Comparison of ENCODE assay signal across 13 mouse cellular contexts in the genomic region with DNA sequence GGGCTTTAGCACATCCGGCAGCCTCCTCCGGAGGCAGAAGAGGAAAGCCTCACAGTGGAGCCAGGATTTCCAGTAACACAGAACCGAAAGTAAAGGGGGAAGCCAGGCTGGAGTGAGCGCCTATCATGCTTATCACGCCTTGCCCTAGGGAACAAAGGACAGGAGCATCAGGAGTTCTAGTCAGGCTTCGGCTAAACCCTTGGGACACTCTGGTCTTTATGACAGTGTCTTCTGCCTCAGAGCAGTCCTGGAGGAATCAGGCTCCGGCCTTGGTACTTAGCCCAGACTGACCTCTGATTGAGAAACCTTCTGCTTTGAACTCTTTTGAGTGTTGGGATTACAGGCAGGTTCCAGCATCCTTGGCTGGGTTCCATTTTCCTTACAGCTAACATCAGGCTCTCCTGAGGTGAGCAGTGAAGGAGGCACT. TPM values are rescaled to one million over a fixed set of nuclear protein-coding genes. Genes with fewer than 3 reads are reported as not detected.
DNase-seq lines count a peak whose midpoint lies in the region; ATAC-seq lines count a peak whose summit lies in the region.
"Had no signal": no experiment of that assay in that cellular context is flagged by ENCODE, and none has a peak within 500 bp of the region (broad histone marks: within the 10 kb centered on the region; RNA-seq: fewer than 3 reads in every experiment).

No protein-coding gene starts in this region.

- no peak for ATAC-seq in midbrain, embryonic 11.5 days (ENCODE audit: low FRiP score)
- ATAC-seq in midbrain, embryonic 13.5 days: no peak
- ATAC-seq in liver, embryonic 12.5 days: no peak
- ATAC-seq in forebrain, embryonic 16.5 days: no peak
- ATAC-seq: forebrain, embryonic 14.5 days; hindbrain, embryonic 16.5 days had no signal

- no peaks in the 10 kb centered on the region for H3K9me3 ChIP-seq in midbrain, embryonic 11.5 days (ENCODE audit: control insufficient read depth, low read length)
- no peaks in the 10 kb centered on the region for H3K9me3 ChIP-seq in midbrain, embryonic 13.5 days
- no peaks in the 10 kb centered on the region for H3K9me3 ChIP-seq in liver, embryonic 12.5 days (replicated peaks)
- H3K9me3 ChIP-seq in forebrain, embryonic 16.5 days (ENCODE audit: control insufficient read depth, low read length): no peaks in the 10 kb centered on the region

- intact Hi-C loops in heart, postnatal 25 days (cut with DNase I): no loop called here

- DNase-seq in heart, adult 11 months: peak; percentile 97
- DNase-seq in heart, postnatal 25 days (ENCODE audit: low spot score): no peak
- DNase-seq in midbrain, embryonic 11.5 days (ENCODE audit: low spot score, missing footprints): no peak
- DNase-seq in right cerebral cortex, adult 18-20 months: no peak
- DNase-seq in right cerebral cortex, postnatal 36 days (ENCODE audit: low spot score in 2 of 2): no peak
- DNase-seq: adrenal gland, postnatal 25 days; thymus, adult 18-20 months had no signal

- 0 out of 2 replicates have a peak overlapping the region, but pooled peaks have one; percentile 8 for H3K27ac ChIP-seq in midbrain, embryonic 11.5 days (ENCODE audit: low read depth, low read length)
- H3K27ac ChIP-seq in midbrain, embryonic 13.5 days: no peak overlapping the region; the same call in 1 of the 2 replicates
- peak overlapping the region; percentile 99 for H3K27ac ChIP-seq in liver, embryonic 12.5 days
- H3K27ac ChIP-seq in forebrain, embryonic 16.5 days (ENCODE audit: low read length): no peak overlapping the region

- no peaks in the 10 kb centered on the region for H3K27me3 ChIP-seq in midbrain, embryonic 11.5 days (ENCODE audit: control insufficient read depth, insufficient read depth, low read length)
- no peaks in the 10 kb centered on the region for H3K27me3 ChIP-seq in midbrain, embryonic 13.5 days
- H3K27me3 ChIP-seq in liver, embryonic 12.5 days (replicated peaks): no peaks in the 10 kb centered on the region
- no peaks in the 10 kb centered on the region for H3K27me3 ChIP-seq in forebrain, embryonic 16.5 days (replicated peaks; ENCODE audit: control insufficient read depth, insufficient read depth, low read length)

- peaks cover 8% of the 10 kb centered on the region for H3K4me1 ChIP-seq in midbrain, embryonic 11.5 days (ENCODE audit: control insufficient read depth, insufficient read depth, low read length)
- H3K4me1 ChIP-seq in midbrain, embryonic 13.5 days (replicated peaks): peaks cover 24% of the 10 kb centered on the region
- H3K4me1 ChIP-seq in liver, embryonic 12.5 days: peaks cover 99% of the 10 kb centered on the region
- H3K4me1 ChIP-seq in forebrain, embryonic 16.5 days (replicated peaks; ENCODE audit: control insufficient read depth, insufficient read depth, low read length): peaks cover 15% of the 10 kb centered on the region

- no peaks in the 10 kb centered on the region for H3K36me3 ChIP-seq in midbrain, embryonic 11.5 days (ENCODE audit: control insufficient read depth, insufficient read depth, low read length)
- no peaks in the 10 kb centered on the region for H3K36me3 ChIP-seq in midbrain, embryonic 13.5 days
- H3K36me3 ChIP-seq in liver, embryonic 12.5 days: no peaks in the 10 kb centered on the region
- H3K36me3 ChIP-seq in forebrain, embryonic 16.5 days (ENCODE audit: control insufficient read depth, insufficient read depth): no peaks in the 10 kb centered on the region

- H3K9ac ChIP-seq in midbrain, embryonic 11.5 days (ENCODE audit: low read length): no peak overlapping the region
- H3K9ac ChIP-seq in midbrain, embryonic 13.5 days (replicated peaks): no peak overlapping the region
- H3K9ac ChIP-seq in liver, embryonic 12.5 days: peak overlapping the region; percentile 85
- H3K9ac ChIP-seq in forebrain, embryonic 16.5 days (replicated peaks; ENCODE audit: low read depth, low read length): no peak overlapping the region

- no peak overlapping the region for H3K4me2 ChIP-seq in midbrain, embryonic 11.5 days
- no peak overlapping the region for H3K4me2 ChIP-seq in midbrain, embryonic 13.5 days (replicated peaks)
- H3K4me2 ChIP-seq in liver, embryonic 12.5 days: peak overlapping the region; percentile 38
- no peak overlapping the region for H3K4me2 ChIP-seq in forebrain, embryonic 16.5 days (ENCODE audit: low read length)

- WGBS in midbrain, embryonic 11.5 days: 67% methylated on average over 7 of the region's 7 CpGs
- 59% methylated on average over 7 of the region's 7 CpGs for WGBS in midbrain, embryonic 13.5 days
- WGBS in liver, embryonic 12.5 days (ENCODE audit: insufficient replicate concordance): 41% methylated on average over 7 of the region's 7 CpGs
- WGBS in forebrain, embryonic 16.5 days: 61% methylated on average over 7 of the region's 7 CpGs

- no peak overlapping the region for H3K4me3 ChIP-seq in midbrain, embryonic 11.5 days (ENCODE audit: low read depth, low read length)
- H3K4me3 ChIP-seq in midbrain, embryonic 13.5 days (replicated peaks): no peak overlapping the region
- no peak overlapping the region for H3K4me3 ChIP-seq in liver, embryonic 12.5 days
- H3K4me3 ChIP-seq in forebrain, embryonic 16.5 days (replicated peaks; ENCODE audit: low read length): no peak overlapping the region
- H3K4me3 ChIP-seq: myocyte had no signal

RNA-seq across cellular contexts. Expression of a gene that starts 48.4 kb away (rescaled TPM):
- 10 to 100 TPM; 22.1 to 32.7 TPM for total RNA-seq in heart, postnatal 25 days (2021)
- 16.0 and 19.7 TPM in 2 replicates for polyA plus RNA-seq in midbrain, embryonic 11.5 days (2014; fragmentation: Nextera tagmentation; extraction: Ambion mirVana)
- polyA plus RNA-seq in midbrain, embryonic 13.5 days (2015; fragmentation: Nextera tagmentation; extraction: Ambion mirVana): 13.4 and 15.4 TPM in 2 replicates
- 112 and 114 TPM in 2 replicates for polyA plus RNA-seq in liver, embryonic 12.5 days (2016; fragmentation: Nextera tagmentation; extraction: Ambion mirVana)
- 11.4 and 11.8 TPM in 2 replicates for polyA plus RNA-seq in forebrain, embryonic 16.5 days (2015; fragmentation: Nextera tagmentation; extraction: Ambion mirVana)

Comparison
In these comparisons a context has a peak if more than half of its experiments do, and no peak if none do; other contexts are left out.
1. H3K27ac ChIP-seq: peak in midbrain, embryonic 11.5 days (single experiment) and liver, embryonic 12.5 days (single experiment); none in midbrain, embryonic 13.5 days (single experiment) and forebrain, embryonic 16.5 days (single experiment).